14 mouse cellular contexts compared by ENCODE assay signal in genomic region chr8:61989464-61989863, GRCm38 (mm10).
DNase-seq lines count a peak whose midpoint lies in the region; ATAC-seq lines count a peak whose summit lies in the region.
"Had no signal": no experiment of that assay in that cellular context is flagged by ENCODE, and none has a peak within 500 bp of the region (broad histone marks: within the 10 kb centered on the region; RNA-seq: fewer than 3 reads in every experiment).

No protein-coding gene starts in this region.

- H3K27ac ChIP-seq in kidney, embryonic 14.5 days (ENCODE audit: low read depth, low read length) = no peak overlapping the region
- H3K27ac ChIP-seq in forebrain, embryonic 14.5 days (ENCODE audit: low read depth, low read length) = no peak overlapping the region
- H3K27ac ChIP-seq in midbrain, embryonic 10.5 days (replicated peaks) = peak overlapping the region; percentile 55
- H3K27ac ChIP-seq: heart, embryonic 13.5 days; intestine, embryonic 15.5 days; liver, embryonic 14.5 days; stomach, postnatal 0 days had no signal

- peaks cover 5% of the 10 kb centered on the region; the same call in 1 of the 2 replicates for H3K4me1 ChIP-seq in kidney, embryonic 14.5 days (ENCODE audit: control insufficient read depth, insufficient read depth, low read length)
- no peaks in the 10 kb centered on the region for H3K4me1 ChIP-seq in forebrain, embryonic 14.5 days (ENCODE audit: control insufficient read depth, insufficient read depth, low read length)
- peaks cover 22% of the 10 kb centered on the region for H3K4me1 ChIP-seq in midbrain, embryonic 10.5 days
- H3K4me1 ChIP-seq: intestine, embryonic 15.5 days had no signal

- intact Hi-C loops in heart, postnatal 25 days (cut with DNase I) = no loop called here

- no peaks in the 10 kb centered on the region for H3K27me3 ChIP-seq in kidney, embryonic 14.5 days (ENCODE audit: control insufficient read depth, insufficient read depth, low read length)
- H3K27me3 ChIP-seq in forebrain, embryonic 14.5 days (replicated peaks; ENCODE audit: control insufficient read depth, insufficient read depth, low read length) = no peaks in the 10 kb centered on the region
- no peaks in the 10 kb centered on the region for H3K27me3 ChIP-seq in midbrain, embryonic 10.5 days (ENCODE audit: low read depth, poor library complexity, severe bottlenecking)
- H3K27me3 ChIP-seq: heart, embryonic 13.5 days; intestine, embryonic 15.5 days had no signal

- no peak overlapping the region for H3K4me3 ChIP-seq in kidney, embryonic 14.5 days (ENCODE audit: low read length)
- no peak overlapping the region for H3K4me3 ChIP-seq in forebrain, embryonic 14.5 days (ENCODE audit: low read depth, low read length)
- 0 out of 2 replicates have a peak overlapping the region, but pooled peaks have one; percentile 24 for H3K4me3 ChIP-seq in midbrain, embryonic 10.5 days
- H3K4me3 ChIP-seq: heart, embryonic 13.5 days; intestine, embryonic 15.5 days had no signal

- no peak for DNase-seq in kidney, adult 8-10 months
- DNase-seq in forebrain, embryonic 14.5 days (ENCODE audit: low spot score) = peak; percentile 12
- DNase-seq in midbrain, embryonic 10.5 days (ENCODE audit: low spot score) = peak; percentile 32
- DNase-seq in retina, postnatal 1 day = peak; percentile 15
- no peak for DNase-seq in heart, postnatal 25 days (ENCODE audit: low spot score)
- DNase-seq in gastrocnemius, postnatal 10 days = no peak
- no peak for DNase-seq in thymus, postnatal 14 days
- DNase-seq: gastrocnemius, postnatal 36 days had no signal

- WGBS in kidney, embryonic 14.5 days = 29% methylated on average over 6 of the region's 6 CpGs
- WGBS in forebrain, embryonic 14.5 days = 24% methylated on average over 6 of the region's 6 CpGs
- WGBS in midbrain, embryonic 10.5 days = 24% methylated on average over 6 of the region's 6 CpGs

- no peak overlapping the region for H3K4me2 ChIP-seq in kidney, embryonic 14.5 days (replicated peaks; ENCODE audit: low read depth, low read length)
- no peak overlapping the region for H3K4me2 ChIP-seq in forebrain, embryonic 14.5 days (ENCODE audit: low read length)
- H3K4me2 ChIP-seq: heart, embryonic 13.5 days; intestine, embryonic 15.5 days had no signal

- no peaks in the 10 kb centered on the region for H3K36me3 ChIP-seq in kidney, embryonic 14.5 days (ENCODE audit: control insufficient read depth, insufficient read depth, low read length)
- no peaks in the 10 kb centered on the region for H3K36me3 ChIP-seq in forebrain, embryonic 14.5 days (ENCODE audit: control insufficient read depth, insufficient read depth, low read length)
- no peaks in the 10 kb centered on the region for H3K36me3 ChIP-seq in midbrain, embryonic 10.5 days
- H3K36me3 ChIP-seq: G1E; heart, embryonic 13.5 days; intestine, embryonic 15.5 days had no signal

- ATAC-seq in kidney, embryonic 14.5 days (ENCODE audit: low FRiP score, low TSS enrichment) = 0 out of 2 replicates have a peak, but pooled peaks have one; percentile 20
- peak; percentile 57; the same call in 1 of the 2 replicates for ATAC-seq in forebrain, embryonic 14.5 days
- ATAC-seq: intestine, embryonic 15.5 days had no signal

- no peaks in the 10 kb centered on the region for H3K9me3 ChIP-seq in kidney, embryonic 14.5 days (ENCODE audit: control insufficient read depth, low read length)
- no peaks in the 10 kb centered on the region for H3K9me3 ChIP-seq in forebrain, embryonic 14.5 days (replicated peaks; ENCODE audit: control insufficient read depth, low read length)
- no peaks in the 10 kb centered on the region for H3K9me3 ChIP-seq in midbrain, embryonic 10.5 days (replicated peaks)
- H3K9me3 ChIP-seq: G1E; heart, embryonic 13.5 days; intestine, embryonic 15.5 days had no signal

- H3K9ac ChIP-seq in kidney, embryonic 14.5 days (ENCODE audit: low read depth, low read length) = no peak overlapping the region
- no peak overlapping the region for H3K9ac ChIP-seq in forebrain, embryonic 14.5 days (ENCODE audit: low read length)
- H3K9ac ChIP-seq: heart, embryonic 13.5 days; intestine, embryonic 15.5 days; liver, embryonic 14.5 days had no signal

Comparison
In these comparisons a context has a peak if more than half of its experiments do, and no peak if none do; other contexts are left out.
1. DNase-seq: peak in forebrain, embryonic 14.5 days (single experiment), midbrain, embryonic 10.5 days (single experiment) and retina, postnatal 1 day (single experiment); none in kidney, adult 8-10 months (0 of 2), heart, postnatal 25 days (single experiment), gastrocnemius, postnatal 10 days (single experiment) and thymus, postnatal 14 days (single experiment).